Mouse (Mus musculus): ENCODE data around the gene Adal. TPM values are rescaled to one million over a fixed set of nuclear protein-coding genes. Genes with fewer than 3 reads are reported as not detected.

Gene Adal
- polyA plus RNA-seq, 1 experiment: 4.4 TPM

DNA sequence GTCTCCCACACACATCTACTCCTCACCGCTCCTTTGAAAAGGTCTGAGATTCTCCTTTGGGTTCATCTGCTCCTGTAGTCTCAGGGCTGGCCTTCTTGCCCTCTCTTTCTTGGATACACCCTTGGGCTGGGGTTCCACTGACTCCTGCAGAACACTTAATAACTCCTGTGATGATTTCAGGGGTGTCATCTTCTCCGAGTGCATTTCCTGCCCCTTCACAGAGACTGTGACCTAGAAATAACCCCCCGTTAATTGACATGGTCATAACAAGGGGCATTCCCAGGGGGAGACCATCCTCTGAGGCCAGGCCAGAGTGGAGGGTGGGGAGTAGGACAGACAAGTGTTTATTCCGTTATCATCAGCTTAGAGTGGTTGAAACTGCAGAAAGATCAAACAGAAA lies 28.9 kb downstream of the Adal start:
- Histone ChIP-seq H3K4me3 (replicated peaks; ENCODE audit: control insufficient read depth, low read depth, low read length) (peak overlapping the region; percentile 61), H3K4me1 (ENCODE audit: control insufficient read depth, insufficient read depth, low read length) (peaks cover 3% of the 10 kb centered on the region; the same call in 1 of the 2 replicates), H3K27ac (ENCODE audit: control insufficient read depth, insufficient read depth, low read depth, low read length, poor library complexity) (peak overlapping the region; percentile 36; the same call in 1 of the 2 replicates)
- 40% methylated on average over 4 of the region's 4 CpGs for WGBS
- no peak for TF ChIP-seq POLR2A (IDR thresholded peaks at IDR 0.05; ENCODE audit: borderline replicate concordance, control insufficient read depth, low read depth, low read length)
- TF ChIP-seq CTCF (IDR thresholded peaks at IDR 0.05; ENCODE audit: control insufficient read depth, insufficient read depth, low read length): no peak

DNA sequence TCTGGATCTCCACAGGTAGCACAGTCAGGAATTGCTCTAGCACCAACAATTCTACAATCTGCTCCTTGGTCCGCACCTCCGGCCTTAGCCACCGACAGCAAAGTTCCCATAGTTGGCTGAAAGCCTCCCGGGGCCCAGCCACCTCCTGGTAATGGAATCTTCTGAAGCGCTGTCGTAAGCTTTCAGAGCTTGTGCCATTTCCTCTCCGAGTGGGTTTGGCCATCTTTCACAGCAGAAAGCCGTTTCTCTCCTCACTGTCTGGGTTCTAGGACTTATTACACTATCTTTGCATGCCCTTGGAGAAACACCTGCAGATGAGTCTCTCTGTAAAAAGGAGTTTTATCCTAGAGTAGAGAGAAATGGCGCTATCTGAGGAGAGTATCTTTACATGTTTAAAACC lies 29.7 kb downstream of the Adal start:
- no peak for TF ChIP-seq POLR2A (IDR thresholded peaks at IDR 0.05; ENCODE audit: borderline replicate concordance, control insufficient read depth, low read depth, low read length)
- no peak for TF ChIP-seq CTCF (IDR thresholded peaks at IDR 0.05; ENCODE audit: control insufficient read depth, insufficient read depth, low read length)
- WGBS: 1% methylated on average over 9 of the region's 9 CpGs

DNA sequence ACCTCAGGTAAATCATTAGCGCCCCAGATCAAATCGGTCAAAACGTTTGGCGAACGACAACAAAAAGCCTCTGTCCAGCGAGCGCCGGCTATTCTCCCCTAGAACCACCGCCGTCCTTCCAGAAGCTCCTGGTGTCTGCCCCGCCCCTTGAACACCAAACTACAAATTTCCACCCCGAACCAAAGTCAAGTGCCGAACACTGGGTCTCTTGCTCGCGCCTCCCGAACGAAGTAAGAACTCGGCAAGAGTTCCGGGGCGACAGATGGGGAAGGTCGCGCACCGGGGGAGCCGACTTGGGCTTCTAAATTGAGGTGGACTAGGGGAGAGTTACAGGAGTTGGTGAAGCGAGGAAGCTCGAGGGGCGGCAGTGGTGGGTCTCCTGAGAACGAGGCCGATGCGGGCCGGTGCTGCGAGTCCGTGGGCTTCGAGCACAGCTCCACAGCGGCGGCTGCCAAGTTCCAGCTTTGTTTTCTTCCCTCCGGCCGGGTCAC lies 30.3 kb downstream of the Adal start, which contains the start of gene Tubgcp4:
Gene Tubgcp4 (plus strand): TSS at position 174 of the 491 bp plus-strand sequence.
- peaks cover 3% of the 10 kb centered on the region; the same call in 1 of the 2 replicates for H3K4me1 ChIP-seq (ENCODE audit: control insufficient read depth, insufficient read depth, low read length)
- TF ChIP-seq CTCF (IDR thresholded peaks at IDR 0.05; ENCODE audit: control insufficient read depth, insufficient read depth, low read length) (no peak), POLR2A (IDR thresholded peaks at IDR 0.05; ENCODE audit: borderline replicate concordance, control insufficient read depth, low read depth, low read length) (no peak)
- H3K27ac ChIP-seq (ENCODE audit: control insufficient read depth, insufficient read depth, low read depth, low read length, poor library complexity): peak within 1 kb of the TSS; percentile 95
- peak within 1 kb of the TSS; percentile 82 for H3K4me3 ChIP-seq (replicated peaks; ENCODE audit: control insufficient read depth, low read depth, low read length)
- WGBS: under 1% methylated on average over 38 of the region's 38 CpGs

More for the DNA sequence above, 29.7 kb downstream of the Adal start:
- Histone ChIP-seq H3K4me3 (replicated peaks; ENCODE audit: control insufficient read depth, low read depth, low read length) (peak overlapping the region; percentile 82), H3K4me1 (ENCODE audit: control insufficient read depth, insufficient read depth, low read length) (peaks cover 3% of the 10 kb centered on the region; the same call in 1 of the 2 replicates), H3K27ac (ENCODE audit: control insufficient read depth, insufficient read depth, low read depth, low read length, poor library complexity) (peak overlapping the region; percentile 68)

DNA sequence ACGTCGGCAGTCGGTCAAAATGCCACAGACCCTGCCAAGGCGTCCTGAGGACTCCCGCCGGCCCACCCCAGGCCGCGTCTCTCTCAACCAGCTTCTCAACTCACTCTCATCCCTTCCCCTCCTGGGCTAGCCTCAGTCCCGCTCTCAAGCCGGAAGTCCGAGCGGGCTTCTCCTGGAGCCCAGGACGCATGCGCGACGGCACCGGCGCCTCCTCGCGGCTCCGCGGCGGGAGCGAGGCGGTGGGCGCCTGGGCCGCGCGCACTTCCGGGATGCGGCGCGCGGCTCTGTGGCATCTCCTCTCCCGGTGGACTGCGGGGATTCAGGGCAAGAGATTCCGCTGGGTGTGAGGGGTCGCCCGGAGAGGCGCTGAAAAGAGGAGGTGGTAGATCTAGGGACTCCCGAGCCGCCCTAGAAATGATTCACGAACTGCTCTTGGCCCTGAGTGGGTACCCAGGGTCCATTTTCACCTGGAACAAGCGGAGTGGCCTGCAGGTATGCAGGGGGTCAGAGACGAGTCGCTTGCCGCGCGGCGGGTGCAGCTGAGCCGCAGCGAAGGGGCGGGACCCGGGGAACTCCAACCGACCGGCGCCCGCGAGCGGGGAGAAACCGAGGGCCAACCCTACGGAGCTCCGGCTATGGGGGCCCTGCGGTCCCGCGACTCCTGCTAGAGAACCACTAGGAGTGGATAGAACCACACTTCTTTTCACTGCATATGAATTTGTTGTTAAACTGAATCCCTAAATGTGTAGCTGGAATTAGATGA lies 30.9 kb downstream of the Adal start, which contains the start of gene Zscan29:
Gene Zscan29 (minus strand): TSS at position 146 of the 763 bp plus-strand sequence.
- Histone ChIP-seq H3K4me1 (ENCODE audit: control insufficient read depth, insufficient read depth, low read length) (peaks cover 3% of the 10 kb centered on the region; the same call in 1 of the 2 replicates), H3K4me3 (replicated peaks; ENCODE audit: control insufficient read depth, low read depth, low read length) (peak within 1 kb of the TSS; percentile 82), H3K27ac (ENCODE audit: control insufficient read depth, insufficient read depth, low read depth, low read length, poor library complexity) (peak within 1 kb of the TSS; percentile 95)
- TF ChIP-seq CTCF (IDR thresholded peaks at IDR 0.05; ENCODE audit: control insufficient read depth, insufficient read depth, low read length): no peak
- peak; percentile 91 for TF ChIP-seq POLR2A (IDR thresholded peaks at IDR 0.05; ENCODE audit: borderline replicate concordance, control insufficient read depth, low read depth, low read length)
- WGBS: under 1% methylated on average over 66 of the region's 66 CpGs

DNA sequence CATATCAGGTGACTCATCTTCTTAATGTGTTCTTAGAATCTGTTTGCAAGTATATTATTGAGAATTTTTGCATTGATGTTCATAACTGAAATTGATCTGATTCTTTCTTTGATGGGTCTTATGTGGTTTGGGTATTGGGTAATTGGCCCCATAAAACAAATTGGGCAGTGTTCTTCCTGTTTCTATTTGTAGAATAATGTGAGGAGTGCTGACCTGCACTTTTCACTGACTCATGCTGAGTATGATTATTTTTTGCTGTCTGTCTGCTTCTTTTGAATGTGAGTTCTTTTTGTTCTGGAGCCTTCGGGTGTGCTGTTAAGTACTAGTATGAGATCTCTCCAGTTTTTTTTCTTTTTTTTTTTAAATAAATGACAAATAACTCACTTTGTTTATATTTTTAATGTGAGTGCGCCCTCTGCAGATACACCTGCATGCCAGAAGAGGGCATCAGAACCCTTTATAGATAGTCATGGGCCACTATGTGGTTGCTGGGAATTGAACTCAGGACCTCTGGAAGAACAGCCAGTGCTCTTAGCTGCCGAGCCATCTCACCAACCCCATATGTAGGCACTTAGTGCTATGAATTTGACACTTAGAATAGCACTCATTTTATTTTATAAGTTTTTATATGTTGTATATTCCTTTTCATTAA lies 38.7 kb downstream of the Adal start:
- 77% methylated on average over 3 of the region's 3 CpGs for WGBS
- no peak overlapping the region for H3K27ac ChIP-seq (ENCODE audit: control insufficient read depth, insufficient read depth, low read depth, low read length, poor library complexity)
- no peak for TF ChIP-seq CTCF (IDR thresholded peaks at IDR 0.05; ENCODE audit: control insufficient read depth, insufficient read depth, low read length)
- TF ChIP-seq POLR2A (IDR thresholded peaks at IDR 0.05; ENCODE audit: borderline replicate concordance, control insufficient read depth, low read depth, low read length): no peak
- no peaks in the 10 kb centered on the region for H3K4me1 ChIP-seq (ENCODE audit: control insufficient read depth, insufficient read depth, low read length)
- H3K4me3 ChIP-seq (replicated peaks; ENCODE audit: control insufficient read depth, low read depth, low read length): no peak overlapping the region

DNA sequence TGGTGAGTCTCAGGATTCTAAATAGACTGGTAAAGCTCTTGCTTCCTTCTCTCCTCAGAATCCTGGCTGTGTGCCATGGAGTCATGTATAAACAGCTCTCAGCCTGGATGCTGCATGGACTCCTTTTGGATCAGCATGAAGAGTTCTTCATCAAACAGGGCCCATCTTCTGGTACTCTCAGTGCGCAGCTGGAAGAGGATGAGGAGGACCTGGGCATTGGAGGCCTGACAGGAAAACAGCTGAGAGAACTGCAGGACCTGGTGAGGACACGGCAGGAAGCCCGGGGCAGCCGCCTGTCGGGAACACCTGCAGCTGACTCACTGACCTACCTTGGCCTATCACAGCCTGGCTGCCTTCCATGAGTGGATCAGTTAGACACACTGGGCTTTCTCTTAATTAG lies 43.2 kb downstream of the Adal start:
- Histone ChIP-seq H3K4me3 (replicated peaks; ENCODE audit: control insufficient read depth, low read depth, low read length) (no peak overlapping the region), H3K27ac (ENCODE audit: control insufficient read depth, insufficient read depth, low read depth, low read length, poor library complexity) (no peak overlapping the region), H3K4me1 (ENCODE audit: control insufficient read depth, insufficient read depth, low read length) (no peaks in the 10 kb centered on the region)
- TF ChIP-seq CTCF (IDR thresholded peaks at IDR 0.05; ENCODE audit: control insufficient read depth, insufficient read depth, low read length): no peak
- TF ChIP-seq POLR2A (IDR thresholded peaks at IDR 0.05; ENCODE audit: borderline replicate concordance, control insufficient read depth, low read depth, low read length): no peak
- WGBS: 92% methylated on average over 5 of the region's 5 CpGs

DNA sequence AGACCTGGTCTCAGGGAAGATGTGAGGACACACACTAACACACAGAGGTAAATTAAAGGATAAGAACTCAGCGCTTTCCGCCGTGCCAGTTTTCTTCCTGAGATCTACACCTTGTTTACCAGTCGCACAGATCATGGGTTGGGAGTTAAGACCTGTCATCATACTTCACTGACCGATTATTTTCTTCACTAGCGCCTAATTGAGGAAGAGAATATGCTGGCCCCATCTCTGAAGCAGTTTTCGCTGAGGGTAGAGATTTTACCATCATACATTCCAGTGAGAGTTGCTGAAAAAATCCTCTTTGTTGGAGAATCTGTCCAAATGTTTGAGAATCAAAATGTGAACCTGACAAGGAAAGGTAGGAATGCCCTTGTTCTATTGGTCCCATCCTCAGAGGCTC lies 43.9 kb downstream of the Adal start:
- H3K4me1 ChIP-seq (ENCODE audit: control insufficient read depth, insufficient read depth, low read length): no peaks in the 10 kb centered on the region
- WGBS: 94% methylated on average over 7 of the region's 7 CpGs
- H3K27ac ChIP-seq (ENCODE audit: control insufficient read depth, insufficient read depth, low read depth, low read length, poor library complexity): no peak overlapping the region
- TF ChIP-seq CTCF (IDR thresholded peaks at IDR 0.05; ENCODE audit: control insufficient read depth, insufficient read depth, low read length) (no peak), POLR2A (IDR thresholded peaks at IDR 0.05; ENCODE audit: borderline replicate concordance, control insufficient read depth, low read depth, low read length) (no peak)
- H3K4me3 ChIP-seq (replicated peaks; ENCODE audit: control insufficient read depth, low read depth, low read length): no peak overlapping the region

DNA sequence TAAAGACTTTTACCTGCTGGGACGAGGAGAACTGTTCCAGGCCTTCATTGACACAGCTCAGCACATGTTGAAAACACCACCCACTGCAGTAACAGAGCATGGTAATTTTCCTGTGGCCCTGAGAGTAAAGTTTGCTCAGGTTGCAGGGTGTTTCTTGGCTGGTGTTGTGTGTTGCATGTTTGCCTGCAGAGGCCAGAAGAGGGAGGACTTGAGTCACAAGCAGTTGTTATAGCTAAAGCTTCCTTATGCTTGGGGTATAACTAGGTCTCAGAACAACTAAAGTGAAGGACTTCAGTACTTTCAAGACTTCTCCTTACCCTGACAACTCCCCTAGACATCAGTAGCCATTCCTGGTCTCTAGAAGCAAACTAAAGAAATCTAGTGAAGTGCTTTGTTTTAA lies 48.3 kb downstream of the Adal start:
- Histone ChIP-seq H3K4me3 (replicated peaks; ENCODE audit: control insufficient read depth, low read depth, low read length) (no peak overlapping the region), H3K4me1 (ENCODE audit: control insufficient read depth, insufficient read depth, low read length) (no peaks in the 10 kb centered on the region), H3K27ac (ENCODE audit: control insufficient read depth, insufficient read depth, low read depth, low read length, poor library complexity) (no peak overlapping the region)
- no peak for TF ChIP-seq CTCF (IDR thresholded peaks at IDR 0.05; ENCODE audit: control insufficient read depth, insufficient read depth, low read length)
- TF ChIP-seq POLR2A (IDR thresholded peaks at IDR 0.05; ENCODE audit: borderline replicate concordance, control insufficient read depth, low read depth, low read length): no peak
- 77% methylated on average over 1 of the region's 1 CpGs for whole genome bisulfite sequencing

All from bone marrow, adult 2 months (tissue).